Mouse (Mus musculus) activated CD4-positive, CD25-positive, alpha-beta regulatory T cell, adult 4 months (primary cell): ENCODE results near the gene Mapkap1. TPM values are rescaled to one million over a fixed set of nuclear protein-coding genes. Genes with fewer than 3 reads are reported as not detected.

ENCODE experiments used
- ATAC-seq: one replicate; pipeline ENCODE4 v1.8.0; 2017
- polyA plus RNA-seq, 2 experiments: library from polyadenylated mRNA; unstranded; fragments of 100-300 nt; shearing (Covaris generic); gene quantifications; one replicate each; pipeline ENCODE4 v1.2.1; 2017

The Mapkap1 gene
- polyA plus RNA-seq, 2 experiments from 2014 or later, result 17.0 to 19.9 TPM

DNA sequence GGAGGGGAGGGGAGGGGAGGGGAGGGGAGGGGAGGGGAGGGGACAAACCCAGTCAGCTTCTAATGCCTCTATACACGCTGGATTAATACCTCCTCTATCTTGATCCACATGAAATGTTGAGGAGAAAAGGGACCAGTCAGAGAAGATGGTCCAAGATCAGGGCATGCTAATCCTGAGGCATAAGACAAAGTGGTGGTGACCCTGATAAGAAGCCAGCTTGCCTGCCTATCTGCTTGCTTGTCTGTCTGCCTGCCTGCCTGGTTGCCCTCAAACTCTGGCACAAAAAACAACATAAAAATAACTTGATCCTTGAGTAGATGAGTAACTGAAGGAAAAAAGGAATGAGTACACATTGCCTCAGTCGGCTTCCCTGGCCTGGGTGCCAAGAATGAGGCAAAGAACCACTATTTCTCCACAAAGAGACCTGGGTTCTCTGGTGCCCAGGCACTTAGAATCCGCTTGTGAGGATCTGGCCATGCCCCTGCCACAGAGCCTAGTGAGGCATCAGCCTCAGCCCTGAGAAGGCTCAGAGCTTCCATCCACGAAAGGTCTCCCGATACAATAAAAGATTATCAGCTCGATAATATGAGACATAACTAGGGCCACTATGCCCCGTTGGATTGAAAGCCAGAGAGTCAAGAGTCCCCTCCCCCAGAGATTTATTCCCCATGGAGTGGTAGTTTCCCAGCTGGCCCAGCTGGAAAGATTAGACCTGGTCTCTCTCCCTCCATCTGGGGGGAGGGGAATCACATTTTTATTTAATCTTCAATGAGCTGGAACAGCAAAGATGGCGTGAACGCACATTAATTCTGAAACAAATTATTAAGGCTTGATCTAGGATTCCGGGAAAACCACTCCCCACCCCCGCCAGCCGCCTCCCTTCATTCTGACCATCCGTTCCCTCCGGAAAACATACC lies 228.9 kb downstream of the Mapkap1 start:
- no peak for ATAC-seq

DNA sequence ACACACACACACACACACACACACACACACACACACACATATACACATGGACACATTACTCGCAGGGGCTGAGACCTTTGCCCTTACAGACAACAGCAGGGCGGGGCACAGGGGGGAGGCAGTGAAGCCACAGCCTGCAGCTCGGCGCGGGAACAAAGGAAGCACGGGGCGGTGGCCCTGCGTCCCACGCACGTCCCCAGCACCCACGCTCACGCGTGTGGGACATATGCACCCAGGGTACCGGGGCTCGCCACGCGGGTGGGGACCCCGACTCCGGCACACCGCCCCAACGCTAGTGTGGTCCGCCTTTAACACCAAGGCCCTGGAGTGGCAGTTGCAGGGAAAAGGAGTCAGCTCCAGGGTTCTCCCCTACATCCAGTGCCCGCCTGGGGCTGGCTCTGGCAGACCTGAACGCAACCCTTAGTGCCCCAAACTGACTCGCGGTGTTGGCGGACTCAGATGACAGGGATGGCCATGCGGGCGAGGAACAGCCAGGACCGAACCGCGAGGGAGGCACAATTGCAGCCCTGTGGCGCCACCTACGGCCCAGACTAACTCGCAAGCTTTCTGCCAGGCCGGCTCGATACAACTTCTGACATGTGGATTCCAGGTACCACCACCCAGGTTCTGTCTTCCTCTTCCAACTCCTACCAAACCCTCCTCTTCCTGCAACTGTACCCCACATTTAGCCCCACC lies 232.5 kb downstream of the Mapkap1 start:
- peak; percentile 59 for ATAC-seq

DNA sequence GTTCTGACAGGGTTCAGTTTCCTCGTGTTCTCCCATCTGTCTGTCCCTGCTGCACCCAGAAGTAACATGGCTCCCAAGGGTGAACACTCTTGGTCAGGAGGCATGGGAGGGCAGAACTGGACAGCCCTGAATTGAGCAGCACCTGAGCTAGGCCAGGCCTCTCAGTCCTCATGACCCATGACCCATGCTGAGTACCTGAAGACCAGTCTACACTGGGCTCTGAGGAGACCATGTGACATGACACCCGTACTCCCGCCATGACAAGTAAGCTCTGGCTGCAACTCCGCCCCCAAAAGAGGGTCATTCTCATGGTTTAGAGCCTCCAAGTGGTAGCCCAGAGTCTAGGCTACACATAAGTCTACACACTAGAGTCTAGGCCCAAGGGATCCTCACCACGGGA lies 233.2 kb downstream of the Mapkap1 start:
- ATAC-seq, result no peak

DNA sequence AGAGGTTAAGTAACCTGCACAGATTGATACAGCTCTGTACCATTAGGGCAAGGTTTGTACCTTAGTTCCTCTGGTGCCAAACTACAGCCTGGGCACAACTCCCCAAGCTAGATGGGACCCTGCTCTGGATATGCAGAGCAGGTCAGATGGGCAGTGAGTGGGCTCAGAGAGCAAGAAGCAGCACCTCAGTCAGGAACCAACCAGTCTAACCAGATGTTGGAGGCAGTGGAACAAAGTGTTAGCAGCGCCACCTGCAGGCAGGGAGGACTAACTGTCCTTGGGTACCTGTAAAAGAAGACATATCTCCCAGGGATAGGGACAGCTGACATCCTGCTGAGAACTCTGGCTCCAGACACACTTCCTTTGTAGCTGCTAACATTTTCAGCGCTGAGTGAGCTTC lies 235.8 kb downstream of the Mapkap1 start:
- ATAC-seq, result no peak

DNA sequence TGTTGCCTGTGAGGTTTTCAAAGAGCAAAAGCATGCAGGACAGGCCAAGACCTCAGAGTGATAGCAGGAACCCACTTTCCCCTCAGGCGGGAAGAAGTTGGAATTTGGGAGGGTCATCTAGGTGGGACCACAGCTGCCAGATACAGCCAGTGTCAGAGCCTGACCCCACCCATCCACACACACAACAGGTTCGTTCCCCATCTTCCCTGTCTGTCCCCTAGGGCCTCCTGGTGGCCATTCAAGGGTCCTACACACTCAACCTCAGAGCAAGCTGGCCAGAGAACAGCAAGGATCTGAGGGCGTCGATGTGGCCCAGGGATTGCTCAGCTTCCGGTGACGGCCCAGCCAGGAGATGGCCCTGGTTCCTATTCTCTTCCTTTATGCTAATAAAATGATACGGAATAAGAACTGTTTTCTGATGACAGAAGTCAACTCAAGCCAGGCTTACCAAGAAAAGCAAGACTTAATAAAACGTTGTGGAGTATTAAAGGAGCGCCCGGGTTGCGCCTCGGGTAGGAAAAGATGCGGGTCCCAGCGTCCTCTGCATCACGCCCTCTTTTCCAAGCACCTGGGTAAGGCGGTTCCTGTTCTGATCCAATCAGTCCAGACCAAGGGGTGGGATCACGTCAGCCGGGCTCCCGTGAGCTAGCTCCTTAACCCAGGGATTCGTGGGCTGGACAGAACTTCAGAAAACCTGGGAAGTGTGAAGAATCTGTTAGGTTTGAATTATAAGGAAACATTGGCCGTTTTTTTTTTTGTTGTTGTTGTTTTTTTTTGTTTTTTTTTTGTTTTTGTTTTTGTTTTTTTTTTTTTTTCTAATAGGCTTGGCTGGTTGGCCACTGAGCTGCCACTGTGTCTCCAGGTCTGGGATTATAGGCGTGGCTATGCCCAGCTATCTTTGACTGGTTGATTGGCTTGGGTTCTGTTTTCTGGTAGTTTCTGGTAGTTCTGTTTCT lies 238.3 kb downstream of the Mapkap1 start:
- ATAC-seq, result no peak

DNA sequence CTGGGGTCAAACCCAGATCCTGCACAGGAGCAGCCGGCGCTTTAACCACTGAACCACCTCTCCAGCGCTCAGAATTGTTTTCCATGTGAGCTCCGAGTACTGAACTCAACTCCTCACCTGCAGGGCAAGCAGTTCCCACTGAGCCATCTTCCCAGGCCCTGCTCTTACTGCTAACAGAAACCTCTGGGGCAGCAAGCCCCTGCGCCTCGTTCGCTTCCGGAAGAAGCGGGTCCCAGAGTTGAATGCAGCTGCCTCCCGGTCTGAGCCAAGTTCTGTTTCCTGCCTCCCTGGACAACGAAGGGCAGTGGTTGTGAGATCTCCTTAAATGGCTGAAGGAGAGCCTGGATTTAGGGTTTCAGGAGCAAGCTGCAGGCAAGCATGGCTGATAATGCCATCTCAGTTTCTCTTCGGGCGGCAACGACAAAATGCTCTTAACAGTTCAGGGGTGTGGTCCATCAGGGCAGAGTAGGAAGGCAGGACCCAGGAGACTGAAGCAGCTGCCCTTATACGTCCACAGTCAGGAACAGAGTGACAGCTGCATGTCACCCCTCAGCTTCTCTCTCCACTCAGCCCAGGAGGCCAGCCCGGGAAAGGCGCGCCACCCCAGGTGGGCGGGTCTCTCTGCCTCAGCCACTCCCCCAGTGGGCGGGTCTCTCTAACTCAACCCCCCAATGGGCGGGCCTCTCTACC lies 239.4 kb downstream of the Mapkap1 start:
- ATAC-seq, result peak; percentile 85

DNA sequence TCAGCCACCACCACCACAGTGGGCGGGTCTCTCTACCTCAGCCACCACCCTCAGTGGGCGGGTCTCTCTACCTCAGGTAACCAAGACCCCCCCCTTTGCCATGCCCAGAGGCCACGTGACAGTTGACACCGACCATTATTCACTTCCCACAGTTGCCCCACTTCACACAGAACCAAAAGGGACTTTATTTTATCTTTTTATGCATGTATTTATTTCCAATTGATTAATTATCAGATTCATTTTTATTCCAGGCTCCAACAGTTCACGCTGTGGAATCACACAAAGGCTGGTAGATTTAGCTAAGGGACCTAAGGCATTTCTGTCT lies 239.9 kb downstream of the Mapkap1 start:
- no peak for ATAC-seq

DNA sequence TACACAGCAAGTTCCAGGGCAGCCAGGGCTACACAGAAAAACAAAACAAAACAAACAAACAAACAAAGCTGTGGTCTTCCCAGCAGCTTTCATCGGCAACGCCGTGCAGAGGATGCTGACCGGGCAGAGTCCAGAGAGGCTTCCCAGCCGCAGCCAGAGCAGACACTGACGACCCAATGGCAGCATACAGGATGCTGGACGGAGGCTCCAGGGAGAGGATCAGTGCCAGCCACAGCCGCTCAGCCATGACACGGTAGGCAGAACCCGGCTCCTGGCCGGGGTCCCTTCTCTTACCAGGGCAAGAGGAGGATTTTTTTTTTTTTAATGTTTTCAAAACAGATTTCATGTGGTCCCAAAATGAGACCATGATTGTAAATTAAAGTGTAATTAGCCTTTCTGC lies 240.8 kb downstream of the Mapkap1 start:
- no peak for ATAC-seq

DNA sequence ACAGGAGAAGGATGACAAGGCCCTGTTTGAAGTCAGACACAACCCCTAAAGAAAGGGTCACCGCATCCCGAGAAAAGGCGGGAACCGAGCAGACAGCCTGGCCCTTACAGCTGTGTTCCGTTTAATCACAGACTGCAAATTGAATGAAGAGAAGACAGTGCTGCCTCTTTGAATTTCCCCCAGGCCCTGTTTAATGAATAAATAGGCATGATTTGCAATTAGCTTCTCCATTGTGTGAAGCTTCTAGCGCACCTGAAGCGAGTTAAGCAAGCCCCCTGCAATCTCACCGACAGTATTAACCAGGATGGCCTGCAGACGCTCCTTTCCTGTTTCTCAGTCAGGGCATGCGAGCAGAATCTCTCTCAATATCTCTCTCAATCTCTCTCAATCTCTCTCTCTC lies 261.2 kb downstream of the Mapkap1 start:
- no peak for ATAC-seq

DNA sequence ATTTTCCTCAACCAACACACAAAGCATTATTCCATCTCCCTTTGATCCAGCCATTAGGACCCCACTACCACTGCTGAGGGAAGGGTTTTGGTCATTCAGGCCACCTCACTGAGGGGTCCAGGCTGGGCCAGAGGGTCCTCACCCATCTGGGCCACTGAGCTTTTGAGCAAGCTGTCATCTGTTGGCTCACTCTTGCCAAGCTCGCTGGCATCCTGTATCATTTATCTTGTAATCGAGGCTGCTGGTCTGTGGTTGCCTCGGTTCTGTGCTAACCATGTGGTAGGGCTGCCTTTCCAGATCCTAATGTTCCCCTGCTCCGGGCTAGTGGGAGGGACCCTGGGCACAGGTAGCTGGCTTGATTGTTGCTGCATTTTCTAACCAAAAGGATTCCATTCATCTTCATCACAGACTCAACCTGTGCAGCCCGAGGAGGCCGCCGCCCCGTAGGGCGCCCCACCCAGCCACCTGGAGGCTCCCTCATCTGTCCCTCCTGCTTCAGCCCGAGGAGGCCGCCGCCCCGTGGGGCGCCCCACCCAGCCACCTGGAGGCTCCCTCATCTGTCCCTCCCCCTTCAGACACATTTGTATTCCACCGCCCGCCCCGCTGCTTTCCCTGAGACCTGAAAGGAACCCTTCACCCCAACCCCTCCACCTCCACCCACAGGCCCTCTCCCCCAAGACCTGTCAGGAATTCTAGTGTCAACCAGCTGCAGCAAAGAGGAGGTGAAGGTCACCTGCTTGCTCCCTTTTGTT lies 262.0 kb downstream of the Mapkap1 start:
- ATAC-seq, result no peak

DNA sequence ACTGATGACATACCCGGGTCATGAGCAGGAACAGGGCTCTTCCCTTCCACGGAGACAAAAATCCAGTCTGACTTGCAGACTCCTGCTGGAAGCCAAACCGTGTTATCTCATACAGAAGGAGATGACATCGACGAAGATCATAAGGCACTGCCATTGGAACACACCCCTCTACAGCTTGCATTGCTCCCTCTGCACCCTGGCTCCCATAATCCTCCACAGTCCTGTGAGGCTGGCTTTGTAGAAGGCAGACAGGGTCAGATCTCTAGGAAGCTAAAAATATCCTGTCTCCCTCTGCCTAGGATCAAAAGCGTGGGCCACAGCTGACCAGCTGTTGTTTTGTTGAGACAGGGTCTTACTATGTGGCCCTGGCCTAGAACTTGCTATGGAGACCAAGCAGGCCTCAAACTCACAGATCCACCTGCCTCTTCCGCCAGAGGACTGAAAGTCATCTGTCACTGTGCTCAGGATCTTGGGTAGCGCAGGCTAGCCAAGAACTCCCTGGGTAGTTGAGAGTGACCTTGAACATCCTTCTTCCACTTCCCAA lies 262.7 kb downstream of the Mapkap1 start:
- no peak for ATAC-seq

DNA sequence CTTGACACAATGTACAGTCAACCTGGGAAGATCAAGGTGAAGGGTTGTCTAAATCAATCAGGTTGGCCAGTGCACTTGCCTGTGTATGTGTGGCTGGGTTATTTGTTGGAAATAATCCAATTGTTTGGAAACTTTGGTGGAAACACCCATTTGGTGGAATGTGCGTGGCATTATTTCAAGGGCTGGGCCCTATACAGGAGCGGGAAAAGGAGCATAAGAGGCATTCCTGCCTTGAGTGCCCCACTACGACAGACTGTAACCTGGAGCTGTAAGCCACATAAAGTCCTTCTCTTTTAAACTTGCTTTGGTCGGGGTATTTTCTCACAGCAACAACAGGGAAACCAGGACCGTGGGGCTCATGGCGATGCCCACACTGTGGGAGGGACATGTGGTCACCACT lies 263.9 kb downstream of the Mapkap1 start:
- ATAC-seq, result no peak

DNA sequence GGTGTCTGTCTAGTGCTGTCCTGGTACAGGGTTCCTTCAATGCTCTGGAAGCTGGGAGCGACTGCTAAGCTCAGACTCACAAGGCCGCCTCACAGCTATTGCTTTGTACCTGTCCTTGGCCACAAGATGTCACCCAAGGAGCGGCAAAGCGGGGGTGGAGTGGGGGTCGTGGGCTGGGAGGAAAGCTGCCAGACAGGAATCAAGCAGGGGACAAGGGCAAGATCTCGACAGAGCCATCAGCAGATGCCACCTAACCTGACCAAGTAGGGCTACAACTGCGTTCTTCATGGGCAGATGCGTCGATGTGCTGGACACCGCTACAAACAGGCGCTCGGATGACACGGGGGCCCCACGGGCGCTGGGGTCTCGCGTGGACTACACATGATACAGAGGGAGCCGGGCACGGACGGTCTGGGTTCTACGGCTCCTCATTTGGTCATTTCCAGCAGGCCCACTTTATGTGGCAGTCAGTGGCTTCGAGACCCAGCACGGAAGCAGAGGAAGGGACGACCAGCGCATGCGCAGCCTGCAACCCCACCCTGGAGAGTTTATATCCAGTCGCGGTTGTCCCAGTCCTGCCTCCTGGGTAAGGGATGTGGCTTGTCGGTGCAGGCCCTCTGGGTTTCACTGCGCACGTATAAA lies 264.9 kb downstream of the Mapkap1 start:
- ATAC-seq, result peak; percentile 60

DNA sequence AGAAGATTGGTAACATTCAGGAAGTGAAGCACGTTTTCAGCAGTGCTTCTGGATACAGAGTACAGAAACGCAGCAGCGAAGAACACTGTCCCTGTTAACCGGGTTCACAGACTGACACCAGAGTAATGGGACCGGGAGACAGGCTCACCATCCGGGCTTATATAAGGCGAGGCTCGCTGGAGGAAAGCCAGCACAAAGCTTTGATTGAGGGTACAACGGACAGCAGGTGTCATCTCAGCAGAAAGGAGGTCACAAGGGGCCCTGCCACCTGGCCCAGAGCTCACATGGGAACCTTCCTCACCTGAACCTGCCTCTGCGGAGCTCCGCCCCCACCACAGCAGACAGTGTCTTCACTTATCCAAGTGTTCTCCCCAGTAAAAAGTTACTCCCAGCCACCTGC lies 267.3 kb downstream of the Mapkap1 start:
- no peak for ATAC-seq

Other genes starting within 250 kb of the Mapkap1 start
- gene Pbx3, start 33.6 kb upstream of the Mapkap1 start, polyA plus RNA-seq, result 1 to 10 TPM; 1.1 to 2.1 TPM